ENCODE assay signal across 26 mouse cellular contexts in the genomic region with DNA sequence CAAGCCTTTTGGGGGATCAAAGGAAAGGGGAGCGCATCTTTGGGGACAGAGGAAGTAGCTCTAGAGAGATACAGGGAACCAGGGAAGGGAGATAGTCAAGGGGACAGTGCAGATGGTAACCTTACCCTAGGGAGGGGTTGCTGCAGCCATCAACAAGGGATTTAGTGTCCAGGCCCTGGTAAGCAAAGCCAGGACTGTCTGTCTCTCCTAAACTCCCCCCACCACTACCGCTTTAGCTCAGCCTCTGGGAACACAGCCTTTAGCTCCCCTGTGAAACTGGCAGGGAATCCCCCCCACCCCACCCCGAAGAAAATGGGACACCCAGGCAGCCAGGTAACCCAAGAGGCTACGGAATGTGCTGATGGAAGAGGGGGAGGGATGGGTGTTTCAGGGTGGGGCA. TPM values are rescaled to one million over a fixed set of nuclear protein-coding genes. Genes with fewer than 3 reads are reported as not detected.
DNase-seq lines count a peak whose midpoint lies in the region; ATAC-seq and TF ChIP-seq lines count a peak whose summit lies in the region.
"Had no signal": no experiment of that assay in that cellular context is flagged by ENCODE, and none has a peak within 500 bp of the region (broad histone marks: within the 10 kb centered on the region; RNA-seq: fewer than 3 reads in every experiment).

No protein-coding gene starts in this region.

- 0 out of 2 replicates have a peak, but pooled peaks cover 11% of the 10 kb centered on the region for H3K27me3 ChIP-seq in embryonic facial prominence, embryonic 10.5 days (replicated peaks; ENCODE audit: low read depth, poor library complexity, severe bottlenecking)
- no peaks in the 10 kb centered on the region for H3K27me3 ChIP-seq in limb, embryonic 13.5 days
- H3K27me3 ChIP-seq: embryonic facial prominence, embryonic 12.5 days; heart, embryonic 15.5 days; Patski had no signal

- peaks cover 31% of the 10 kb centered on the region for H3K36me3 ChIP-seq in embryonic facial prominence, embryonic 10.5 days (replicated peaks)
- H3K36me3 ChIP-seq in limb, embryonic 13.5 days, result peaks cover 26% of the 10 kb centered on the region

- WGBS in embryonic facial prominence, embryonic 10.5 days, result 47% methylated on average over 4 of the region's 4 CpGs
- WGBS in limb, embryonic 13.5 days, result 48% methylated on average over 4 of the region's 4 CpGs

- DNase-seq in gastrocnemius, adult 2 months, result peak; percentile 73
- no peak for DNase-seq in gastrocnemius, postnatal 4 days (ENCODE audit: low spot score in 2 of 2)
- no peak for DNase-seq in embryonic facial prominence, embryonic 10.5 days (ENCODE audit: low spot score)
- peak; percentile 18 for DNase-seq in gastrocnemius, postnatal 10 days
- DNase-seq in layer of hippocampus, adult 18-20 months (ENCODE audit: low spot score in 2 of 2), result no peak
- DNase-seq in layer of hippocampus, adult 9-11 months, result no peak
- DNase-seq in left cerebral cortex, postnatal 25 days (ENCODE audit: low spot score in 2 of 2), result no peak
- DNase-seq: adrenal gland, postnatal 10 days; cerebellum, adult 11 months; cerebellum, adult 9-10 months; cerebellum, postnatal 36 days; kidney, adult 8-10 months; kidney, postnatal 14 days; layer of hippocampus, postnatal 36 days; right cerebral cortex, postnatal 25 days; thymus, postnatal 14 days had no signal

- H3K4me2 ChIP-seq in limb, embryonic 13.5 days (replicated peaks), result 0 out of 2 replicates have a peak overlapping the region, but pooled peaks have one; percentile 1
- H3K4me2 ChIP-seq: heart, embryonic 15.5 days; liver, embryonic 12.5 days; midbrain, embryonic 15.5 days had no signal

- H3K27ac ChIP-seq in gastrocnemius, adult 2 months, result peak overlapping the region; percentile 99
- H3K27ac ChIP-seq in embryonic facial prominence, embryonic 10.5 days (replicated peaks), result peak overlapping the region; percentile 8; the same call in 1 of the 2 replicates
- peak overlapping the region; percentile 15; the same call in 1 of the 2 replicates for H3K27ac ChIP-seq in limb, embryonic 13.5 days
- H3K27ac ChIP-seq: embryonic facial prominence, embryonic 12.5 days; heart, embryonic 15.5 days; layer of hippocampus, adult 2 months; liver, embryonic 12.5 days; midbrain, embryonic 15.5 days had no signal

- no peak for ATAC-seq in limb, embryonic 13.5 days (ENCODE audit: low FRiP score, low read depth)
- ATAC-seq: forebrain, embryonic 14.5 days; intestine, embryonic 16.5 days; liver, embryonic 12.5 days; midbrain, embryonic 15.5 days had no signal

- no peaks in the 10 kb centered on the region for H3K9me3 ChIP-seq in embryonic facial prominence, embryonic 10.5 days
- no peaks in the 10 kb centered on the region for H3K9me3 ChIP-seq in limb, embryonic 13.5 days
- H3K9me3 ChIP-seq: embryonic facial prominence, embryonic 12.5 days; heart, embryonic 15.5 days; liver, embryonic 12.5 days; midbrain, embryonic 15.5 days had no signal

- peak overlapping the region; percentile 86 for H3K4me3 ChIP-seq in gastrocnemius, adult 2 months
- H3K4me3 ChIP-seq in embryonic facial prominence, embryonic 10.5 days, result no peak overlapping the region
- no peak overlapping the region for H3K4me3 ChIP-seq in limb, embryonic 13.5 days
- H3K4me3 ChIP-seq: embryonic facial prominence, embryonic 12.5 days; heart, embryonic 15.5 days; layer of hippocampus, adult 2 months; liver, embryonic 12.5 days; midbrain, embryonic 15.5 days had no signal

- H3K9ac ChIP-seq in limb, embryonic 13.5 days, result 0 out of 2 replicates have a peak overlapping the region, but pooled peaks have one; percentile 25
- H3K9ac ChIP-seq: embryonic facial prominence, embryonic 12.5 days; heart, embryonic 15.5 days; liver, embryonic 12.5 days; liver, postnatal 0 days; midbrain, embryonic 15.5 days had no signal

- intact Hi-C loops in gastrocnemius, adult 2 months (cut with DNase I), result loop anchor here (10.0 kb wide), 1 partner anchor 331 kb away; the partner anchor contains the start of genes Fam57b and Ppp4c
- intact Hi-C loops in left cerebral cortex, postnatal 25 days (cut with DNase I), result no loop called here

- no peak for TF ChIP-seq CTCF in gastrocnemius, adult 2 months (IDR thresholded peaks at IDR 0.05)

- peaks cover 59% of the 10 kb centered on the region for H3K4me1 ChIP-seq in embryonic facial prominence, embryonic 10.5 days
- peaks cover 40% of the 10 kb centered on the region for H3K4me1 ChIP-seq in limb, embryonic 13.5 days
- H3K4me1 ChIP-seq: midbrain, embryonic 15.5 days had no signal

RNA-seq across cellular contexts. Expression of gene Atp2a1, which starts 0.6 kb away (rescaled TPM):
- over 10,000 TPM; 21,521 to 26,495 TPM for total RNA-seq in gastrocnemius, adult 2 months (2021)
- total RNA-seq in gastrocnemius, postnatal 4 days (2021), result 1,000 to 10,000 TPM; 6,232 to 6,720 TPM
- 1.8 and 2.5 TPM in 2 replicates for polyA plus RNA-seq in embryonic facial prominence, embryonic 10.5 days (2016; fragmentation: Nextera tagmentation; extraction: Ambion mirVana)
- total RNA-seq in gastrocnemius, postnatal 10 days (2021), result over 10,000 TPM; 11,325 to 12,607 TPM
- 90.2 and 93.8 TPM in 2 replicates for polyA plus RNA-seq in limb, embryonic 13.5 days (2015; fragmentation: Nextera tagmentation; extraction: Ambion mirVana)
- 1 to 10 TPM; 1.0 TPM for total RNA-seq in layer of hippocampus, adult 18-20 months (2021)
- total RNA-seq in left cerebral cortex, postnatal 25 days (2021), result under 1 TPM; 0.32 to 0.39 TPM

RNA-seq across cellular contexts. Expression of gene Sh2b1, which starts 11.7 kb away (rescaled TPM):
- 10 to 100 TPM; 43.0 to 48.1 TPM for total RNA-seq in gastrocnemius, adult 2 months (2021)
- total RNA-seq in gastrocnemius, postnatal 4 days (2021), result 10 to 100 TPM; 52.7 to 57.0 TPM
- 53.3 and 54.0 TPM in 2 replicates for polyA plus RNA-seq in embryonic facial prominence, embryonic 10.5 days (2016; fragmentation: Nextera tagmentation; extraction: Ambion mirVana)
- total RNA-seq in gastrocnemius, postnatal 10 days (2021), result 10 to 100 TPM; 52.0 to 53.7 TPM
- 56.6 and 61.4 TPM in 2 replicates for polyA plus RNA-seq in limb, embryonic 13.5 days (2015; fragmentation: Nextera tagmentation; extraction: Ambion mirVana)
- total RNA-seq in layer of hippocampus, adult 18-20 months (2021), result 10 to 100 TPM; 75.0 to 76.4 TPM
- 10 to 100 TPM; 74.1 to 78.9 TPM for total RNA-seq in left cerebral cortex, postnatal 25 days (2021)

RNA-seq across cellular contexts. Expression of gene Tufm, which starts 23.6 kb away (rescaled TPM):
- total RNA-seq in gastrocnemius, adult 2 months (2021), result 100 to 1,000 TPM; 111 to 141 TPM
- total RNA-seq in gastrocnemius, postnatal 4 days (2021), result 100 to 1,000 TPM in 1 of 2 experiments, 10 to 100 TPM in 1; 97.3 to 127 TPM
- polyA plus RNA-seq in embryonic facial prominence, embryonic 10.5 days (2016; fragmentation: Nextera tagmentation; extraction: Ambion mirVana), result 169 and 185 TPM in 2 replicates
- 100 to 1,000 TPM in 1 of 2 experiments, 10 to 100 TPM in 1; 99.0 to 114 TPM for total RNA-seq in gastrocnemius, postnatal 10 days (2021)
- polyA plus RNA-seq in limb, embryonic 13.5 days (2015; fragmentation: Nextera tagmentation; extraction: Ambion mirVana), result 135 and 137 TPM in 2 replicates
- 10 to 100 TPM; 78.7 to 84.1 TPM for total RNA-seq in layer of hippocampus, adult 18-20 months (2021)
- 10 to 100 TPM; 76.3 to 92.6 TPM for total RNA-seq in left cerebral cortex, postnatal 25 days (2021)

RNA-seq across cellular contexts. Expression of gene Rabep2, which starts 35.0 kb away (rescaled TPM):
- total RNA-seq in gastrocnemius, adult 2 months (2021), result 10 to 100 TPM; 14.0 to 14.9 TPM
- total RNA-seq in gastrocnemius, postnatal 4 days (2021), result 10 to 100 TPM; 14.0 to 16.2 TPM
- 33.7 and 34.6 TPM in 2 replicates for polyA plus RNA-seq in embryonic facial prominence, embryonic 10.5 days (2016; fragmentation: Nextera tagmentation; extraction: Ambion mirVana)
- 10 to 100 TPM; 11.4 to 15.2 TPM for total RNA-seq in gastrocnemius, postnatal 10 days (2021)
- 36.6 and 37.0 TPM in 2 replicates for polyA plus RNA-seq in limb, embryonic 13.5 days (2015; fragmentation: Nextera tagmentation; extraction: Ambion mirVana)
- total RNA-seq in layer of hippocampus, adult 18-20 months (2021), result 10 to 100 TPM; 14.2 to 15.2 TPM
- total RNA-seq in left cerebral cortex, postnatal 25 days (2021), result 10 to 100 TPM; 10.8 to 14.4 TPM

RNA-seq across cellular contexts. Expression of gene Atxn2l, which starts 39.7 kb away (rescaled TPM):
- total RNA-seq in gastrocnemius, adult 2 months (2021), result 10 to 100 TPM; 32.8 to 34.0 TPM
- 10 to 100 TPM; 57.0 to 70.7 TPM for total RNA-seq in gastrocnemius, postnatal 4 days (2021)
- polyA plus RNA-seq in embryonic facial prominence, embryonic 10.5 days (2016; fragmentation: Nextera tagmentation; extraction: Ambion mirVana), result 50.4 and 54.1 TPM in 2 replicates
- total RNA-seq in gastrocnemius, postnatal 10 days (2021), result 10 to 100 TPM; 33.6 to 45.6 TPM
- 49.9 and 51.8 TPM in 2 replicates for polyA plus RNA-seq in limb, embryonic 13.5 days (2015; fragmentation: Nextera tagmentation; extraction: Ambion mirVana)
- total RNA-seq in layer of hippocampus, adult 18-20 months (2021), result 100 to 1,000 TPM; 116 to 121 TPM
- 100 to 1,000 TPM; 114 TPM for total RNA-seq in left cerebral cortex, postnatal 25 days (2021)

Comparison
In these comparisons a context has a peak if more than half of its experiments do, and no peak if none do; other contexts are left out.
1. DNase-seq: peak in gastrocnemius, adult 2 months (single experiment) and gastrocnemius, postnatal 10 days (single experiment); none in gastrocnemius, postnatal 4 days (0 of 2), embryonic facial prominence, embryonic 10.5 days (single experiment), layer of hippocampus, adult 18-20 months (0 of 2), layer of hippocampus, adult 9-11 months (single experiment) and left cerebral cortex, postnatal 25 days (0 of 2).
2. H3K27ac ChIP-seq: peak in every context shown above with its lines; median percentile 99 in gastrocnemius, adult 2 months; 15 in limb, embryonic 13.5 days; 8 in embryonic facial prominence, embryonic 10.5 days.
3. RNA of gene Atp2a1, which starts 0.6 kb away (total RNA-seq): 21,521 to 26,495 TPM in gastrocnemius, adult 2 months, 11,325 to 12,607 TPM in gastrocnemius, postnatal 10 days and 6,232 to 6,720 TPM in gastrocnemius, postnatal 4 days; 1.0 TPM in layer of hippocampus, adult 18-20 months and 0.32 to 0.39 TPM in left cerebral cortex, postnatal 25 days; every median in the first group is over 1,000 times any median in the second.